Mouse (Mus musculus) CH12.LX (cell line): Measurements from ENCODE around the gene Cyb561. TPM values are rescaled to one million over a fixed set of nuclear protein-coding genes. Genes with fewer than 3 reads are reported as not detected.

Experiments used
- DNase-seq: peaks from one replicate; pipeline ENCODE4 v3.0.0-alpha.2; 2013; ENCODE audit errors: extremely low read depth
- H3K27ac ChIP-seq: 2 replicates; pipeline ENCODE4 v1.5.1; 2012; ENCODE audit warnings: low read depth, mild to moderate bottlenecking, control low read depth, moderate library complexity; ENCODE audit not compliant: insufficient read depth
- H3K27me3 ChIP-seq: replicated peaks from 2 replicates; pipeline ENCODE3; 2012; ENCODE audit warnings: inconsistent platforms
- H3K36me3 ChIP-seq, 2 experiments: replicated peaks in 1 of 2; 2 replicates each; pipeline versions ENCODE3 to v1.6.1; 2012; ENCODE audit warnings: inconsistent platforms in 1 of 2, low read length in 1 of 2, mild to moderate bottlenecking in 1 of 2, mixed read lengths in 1 of 2, moderate library complexity in 1 of 2; ENCODE audit not compliant: control insufficient read depth in 1 of 2, insufficient read depth in 1 of 2
- H3K4me1 ChIP-seq, 2 experiments: 2 replicates each; pipeline ENCODE4 v1.6.1; 2012; ENCODE audit warnings: inconsistent platforms in 1 of 2, moderate library complexity in 1 of 2; ENCODE audit not compliant: insufficient read depth in 2 of 2, control insufficient read depth in 1 of 2
- H3K4me2 ChIP-seq: 2 replicates; pipeline ENCODE4 v1.6.1; 2012; ENCODE audit warnings: low read depth, mild to moderate bottlenecking, control low read depth; ENCODE audit not compliant: poor library complexity, insufficient read depth, severe bottlenecking
- H3K4me3 ChIP-seq, 3 experiments: fragments of 150-350 bp in 1 of 3; sonication (generic) in 1 of 3; replicated peaks in 1 of 3; 2 replicates each; pipeline versions ENCODE3 to v1.5.1; 2011 to 2012; ENCODE audit warnings: low read depth in 2 of 3, low read length in 2 of 3, mild to moderate bottlenecking in 2 of 3, moderate library complexity in 2 of 3, control low read depth in 1 of 3, improper control_type of control experiment in 1 of 3, inconsistent platforms in 1 of 3, mixed read lengths in 1 of 3; ENCODE audit not compliant: poor library complexity in 1 of 3
- H3K79me2 ChIP-seq: replicated peaks from 2 replicates; pipeline ENCODE4 v1.6.1; 2012; ENCODE audit warnings: mild to moderate bottlenecking, moderate library complexity; ENCODE audit not compliant: control insufficient read depth, poor library complexity, insufficient read depth, severe bottlenecking; ENCODE audit errors: extremely low read depth
- H3K9ac ChIP-seq: 2 replicates; pipeline ENCODE4 v1.6.1; 2012; ENCODE audit warnings: low read depth, mild to moderate bottlenecking, control low read depth, moderate library complexity; ENCODE audit not compliant: insufficient read depth
- H3K9me3 ChIP-seq: replicated peaks from 2 replicates; pipeline ENCODE3; 2012; ENCODE audit warnings: low read length, inconsistent platforms, mixed read lengths
- BHLHE40 ChIP-seq: IDR thresholded peaks from 2 replicates; pipeline ENCODE4 v1.6.1; 2011; ENCODE audit warnings: mild to moderate bottlenecking, low read depth, low read length, improper control_type of control experiment
- CHD1 ChIP-seq: IDR thresholded peaks from 2 replicates; pipeline ENCODE4 v1.6.1; 2012; ENCODE audit warnings: low read depth, low read length, improper control_type of control experiment, inconsistent platforms
- CTCF ChIP-seq, 2 experiments: IDR thresholded peaks in 1 of 2; conservative IDR thresholded peaks in 1 of 2; 2 replicates each; pipeline ENCODE4 v1.5.1; 2011 to 2012; ENCODE audit warnings: low read depth in 2 of 2, low read length in 2 of 2, improper control_type of control experiment in 1 of 2, inconsistent platforms in 1 of 2, mild to moderate bottlenecking in 1 of 2, moderate library complexity in 1 of 2
- E2F4 ChIP-seq: IDR thresholded peaks from 2 replicates; pipeline ENCODE4 v1.6.1; 2011; ENCODE audit warnings: low read depth, low read length, improper control_type of control experiment; ENCODE audit not compliant: insufficient replicate concordance
- ELF1 ChIP-seq: IDR thresholded peaks from 2 replicates; pipeline ENCODE4 v1.6.1; 2014; ENCODE audit warnings: low read depth, mild to moderate bottlenecking, inconsistent platforms, low read length, improper control_type of control experiment
- ETS1 ChIP-seq: conservative IDR thresholded peaks from 2 replicates; pipeline ENCODE4 v1.6.1; 2012; ENCODE audit warnings: low read depth, mild to moderate bottlenecking, inconsistent platforms, low read length, improper control_type of control experiment, moderate library complexity
- GABPA ChIP-seq: IDR thresholded peaks from 2 replicates; pipeline ENCODE4 v1.6.1; 2012; ENCODE audit warnings: low read depth, low read length, improper control_type of control experiment, inconsistent platforms; ENCODE audit not compliant: insufficient replicate concordance
- HCFC1 ChIP-seq: IDR thresholded peaks from 2 replicates; pipeline ENCODE4 v1.6.1; 2012; ENCODE audit warnings: low read depth, mild to moderate bottlenecking, inconsistent platforms, low read length, improper control_type of control experiment
- KAT2A ChIP-seq: IDR thresholded peaks from 2 replicates; pipeline ENCODE4 v1.6.1; 2012; ENCODE audit warnings: low read length, improper control_type of control experiment, inconsistent platforms; ENCODE audit not compliant: insufficient replicate concordance
- MAX ChIP-seq: IDR thresholded peaks from 2 replicates; pipeline ENCODE4 v1.6.1; 2011; ENCODE audit warnings: low read length, improper control_type of control experiment
- MAZ ChIP-seq: IDR thresholded peaks from 2 replicates; pipeline ENCODE4 v1.6.1; 2012; ENCODE audit warnings: low read depth, mild to moderate bottlenecking, inconsistent platforms, low read length, improper control_type of control experiment, moderate library complexity
- MEF2A ChIP-seq: IDR thresholded peaks from 2 replicates; pipeline ENCODE4 v1.6.1; 2014; ENCODE audit warnings: low read depth, mild to moderate bottlenecking, inconsistent platforms, low read length, improper control_type of control experiment, borderline replicate concordance
- MYC ChIP-seq: IDR thresholded peaks from 2 replicates; pipeline ENCODE4 v1.6.1; 2011; ENCODE audit warnings: low read depth, mild to moderate bottlenecking, improper control_type of control experiment, low read length
- NELFE ChIP-seq: IDR thresholded peaks from 2 replicates; pipeline ENCODE4 v1.6.1; 2011; ENCODE audit warnings: low read depth, low read length, improper control_type of control experiment
- NRF1 ChIP-seq: IDR thresholded peaks from 2 replicates; pipeline ENCODE4 v1.6.1; 2014; ENCODE audit warnings: low read depth, mild to moderate bottlenecking, inconsistent platforms, low read length, improper control_type of control experiment, moderate library complexity
- PAX5 ChIP-seq: IDR thresholded peaks from 2 replicates; pipeline ENCODE4 v1.6.1; 2012; ENCODE audit warnings: low read length, inconsistent platforms, mixed read lengths
- RCOR1 ChIP-seq: conservative IDR thresholded peaks from 2 replicates; pipeline ENCODE4 v1.6.1; 2012; ENCODE audit warnings: low read depth, mild to moderate bottlenecking, inconsistent platforms, low read length, improper control_type of control experiment
- TBP ChIP-seq: conservative IDR thresholded peaks from 2 replicates; pipeline ENCODE4 v1.6.1; 2011; ENCODE audit warnings: low read depth, low read length, improper control_type of control experiment
- TCF12 ChIP-seq: IDR thresholded peaks from 2 replicates; pipeline ENCODE4 v1.6.1; 2014; ENCODE audit warnings: low read depth, mild to moderate bottlenecking, inconsistent platforms, low read length, improper control_type of control experiment
- UBTF ChIP-seq: IDR thresholded peaks from 2 replicates; pipeline ENCODE4 v1.6.1; 2012; ENCODE audit warnings: low read depth, mild to moderate bottlenecking, inconsistent platforms, low read length, improper control_type of control experiment, moderate library complexity
- USF1 ChIP-seq: IDR thresholded peaks from 2 replicates; pipeline ENCODE4 v1.6.1; 2014; ENCODE audit warnings: low read depth, mild to moderate bottlenecking, inconsistent platforms, low read length, improper control_type of control experiment
- ZC3H11A ChIP-seq: IDR thresholded peaks from 2 replicates; pipeline ENCODE4 v1.6.1; 2012; ENCODE audit warnings: low read depth, mild to moderate bottlenecking, inconsistent platforms, low read length, improper control_type of control experiment
- ZKSCAN1 ChIP-seq: IDR thresholded peaks from 2 replicates; pipeline ENCODE4 v1.6.1; 2012; ENCODE audit warnings: low read depth, inconsistent platforms, low read length, improper control_type of control experiment, borderline replicate concordance
- ZMIZ1 ChIP-seq: IDR thresholded peaks from 2 replicates; pipeline ENCODE4 v1.6.1; 2012; ENCODE audit warnings: low read depth, mild to moderate bottlenecking, inconsistent platforms, low read length, improper control_type of control experiment
- ZNF384 ChIP-seq: IDR thresholded peaks from 2 replicates; pipeline ENCODE4 v1.6.1; 2012; ENCODE audit warnings: low read depth, low read length, improper control_type of control experiment, inconsistent platforms
- dilution Hi-C: fragments of 300-500 bp; cut with MboI; formaldehyde crosslinking; loops from 2 replicates; pipeline ENCODE4 v1.14.3; 2020; ENCODE audit warnings: low sequenced_read_pairs; ENCODE audit not compliant: extremely low pct_unique_long_range_greater_than_20kb, extremely low pct_ligation_motif_present
- in situ Hi-C: fragments of 300-500 bp; cut with MboI; formaldehyde crosslinking; loops from 3 replicates; pipeline ENCODE4 v1.14.3; 2019; ENCODE audit warnings: low sequenced_read_pairs, low pct_ligation_motif_present, low pct_unique_long_range_greater_than_20kb, mixed read lengths
- polyA plus RNA-seq: library from polyadenylated mRNA; unstranded; fragments of >175 nt; gene quantifications from 2 replicates; pipeline ENCODE4 v1.2.1, GENCODE M21; 2012; ENCODE audit warnings: low read depth; ENCODE audit not compliant: insufficient read length
- total RNA-seq, 2 experiments: library from RNA; depleted of rRNA; stranded (reverse); fragments of 300-350 nt in 1 of 2; fragments of >200 nt in 1 of 2; gene quantifications; 2 replicates each; pipeline ENCODE4 v1.2.3; 2012 to 2014

Gene Cyb561
- total and polyA plus RNA-seq, 3 experiments, result 0.20 to 3.9 (median 0.51) TPM

DNA sequence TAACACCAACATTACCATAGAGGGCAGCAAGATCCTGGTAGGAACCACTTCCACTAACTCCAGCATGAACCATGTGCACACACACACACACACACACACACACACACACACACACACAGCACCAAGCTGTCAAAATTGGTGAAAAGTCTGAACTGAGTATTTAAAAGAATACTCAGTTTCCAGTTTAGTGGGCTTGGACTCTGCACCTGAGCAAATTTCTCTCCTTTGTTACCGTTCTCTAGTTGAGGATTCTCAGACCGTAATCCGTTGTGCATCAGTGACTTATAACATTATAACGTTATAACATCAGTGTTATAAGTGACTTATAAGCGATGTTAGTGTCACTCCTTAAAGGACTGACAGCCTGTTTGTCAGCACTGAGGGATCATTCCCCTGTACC lies 22.5 kb upstream of the Cyb561 start:
- Histone ChIP-seq H3K36me3 (no peaks in the 10 kb centered on the region), H3K9me3 (no peaks in the 10 kb centered on the region), H3K27ac (no peak overlapping the region), H3K4me3 (no peak overlapping the region), H3K4me1 (no peaks in the 10 kb centered on the region), H3K79me2 (no peaks in the 10 kb centered on the region), H3K27me3 (peaks cover 96% of the 10 kb centered on the region), H3K9ac (no peak overlapping the region), H3K4me2 (no peak overlapping the region)
- in situ Hi-C loops, result no loop called here
- dilution Hi-C loops, result no loop called here
- no peak for DNase-seq
- TF ChIP-seq GABPA (no peak), UBTF (no peak), KAT2A (no peak), MYC (no peak), RCOR1 (no peak), MEF2A (no peak), BHLHE40 (no peak), E2F4 (no peak)

DNA sequence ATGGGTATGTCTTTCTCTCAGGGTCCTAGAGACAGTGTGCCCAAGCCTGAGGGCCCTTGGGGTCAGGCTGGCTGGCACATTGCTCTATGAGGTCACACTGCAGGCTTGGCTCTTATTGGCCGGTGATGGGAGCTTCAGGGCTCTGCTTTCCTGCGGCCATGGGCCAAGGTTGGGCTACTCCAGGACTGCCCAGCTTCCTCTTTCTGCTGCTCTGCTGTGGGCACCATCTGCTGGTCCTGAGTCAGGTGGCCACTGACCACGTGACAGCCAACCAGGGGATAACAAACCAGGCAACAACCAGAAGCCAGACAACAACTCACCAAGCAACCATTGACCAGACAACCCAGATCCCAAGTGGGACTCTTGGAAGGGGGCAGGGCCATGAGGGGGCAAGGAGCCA lies 21.9 kb upstream of the Cyb561 start:
- dilution Hi-C loops (no loop called here), in situ Hi-C loops (no loop called here)

DNA sequence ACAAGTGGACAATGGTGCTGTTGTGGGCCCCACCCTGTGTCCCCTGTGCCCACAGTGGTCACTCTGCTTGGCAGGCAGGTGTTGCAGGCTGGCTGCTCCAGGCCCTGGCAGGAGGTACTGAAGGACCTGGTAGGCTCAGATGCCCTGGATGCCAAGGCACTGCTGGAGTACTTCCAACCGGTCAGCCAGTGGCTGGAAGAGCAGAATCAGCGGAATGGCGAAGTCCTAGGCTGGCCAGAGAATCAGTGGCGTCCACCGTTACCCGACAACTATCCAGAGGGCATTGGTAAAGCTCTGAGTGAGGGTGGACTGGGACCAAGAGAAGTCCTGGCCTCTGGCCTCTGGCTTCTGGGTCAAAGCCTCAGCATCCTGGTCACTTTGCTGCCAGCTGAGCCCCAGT lies 21.5 kb upstream of the Cyb561 start:
- no peaks in the 10 kb centered on the region for H3K36me3 ChIP-seq
- no peaks in the 10 kb centered on the region for H3K4me1 ChIP-seq
- DNase-seq, result no peak
- H3K4me2 ChIP-seq, result no peak overlapping the region
- no peak for TF ChIP-seq HCFC1
- TF ChIP-seq ETS1, result no peak
- no peak for TF ChIP-seq ZMIZ1
- TF ChIP-seq TBP, result no peak
- TF ChIP-seq MAZ, result no peak
- no peak for TF ChIP-seq UBTF
- TF ChIP-seq USF1, result no peak
- no peak for TF ChIP-seq ZC3H11A
- TF ChIP-seq ZKSCAN1, result no peak
- no peak for TF ChIP-seq RCOR1
- no peak for TF ChIP-seq MYC
- no peak for TF ChIP-seq MAX
- no peak for TF ChIP-seq ZNF384
- TF ChIP-seq NELFE, result no peak
- no peak for TF ChIP-seq TCF12
- no peak overlapping the region for H3K27ac ChIP-seq
- in situ Hi-C loops (no loop called here), dilution Hi-C loops (no loop called here)
- no peaks in the 10 kb centered on the region for H3K79me2 ChIP-seq
- H3K27me3 ChIP-seq, result peaks cover 96% of the 10 kb centered on the region
- no peaks in the 10 kb centered on the region for H3K9me3 ChIP-seq
- H3K9ac ChIP-seq, result no peak overlapping the region
- no peak overlapping the region for H3K4me3 ChIP-seq

More for the DNA sequence above, 21.9 kb upstream of the Cyb561 start:
- DNase-seq, result no peak
- TF ChIP-seq ELF1 (no peak), USF1 (peak; percentile 29), E2F4 (no peak), CTCF (conservative IDR thresholded peaks at IDR 0.05 in 1 of 2, IDR thresholded peaks at IDR 0.05 in 1 of 2; ENCODE audit: low read depth in 2 of 2, low read length in 2 of 2) (no peak), MEF2A (no peak), NRF1 (no peak), CHD1 (no peak), PAX5 (no peak), ZKSCAN1 (no peak)
- no peaks in the 10 kb centered on the region for H3K9me3 ChIP-seq
- no peak overlapping the region for H3K4me3 ChIP-seq
- H3K4me1 ChIP-seq, result no peaks in the 10 kb centered on the region
- no peaks in the 10 kb centered on the region for H3K36me3 ChIP-seq
- H3K27ac ChIP-seq, result no peak overlapping the region
- H3K9ac ChIP-seq, result no peak overlapping the region
- no peaks in the 10 kb centered on the region for H3K79me2 ChIP-seq
- H3K27me3 ChIP-seq, result peaks cover 97% of the 10 kb centered on the region
- no peak overlapping the region for H3K4me2 ChIP-seq
